Mouse (Mus musculus) embryonic stem cell, embryonic (primary cell): ENCODE measurements around the gene Fstl4.

Experiments used
- CTCF ChIA-PET, 4 experiments: fragments of 300-600 bp in 2 of 4; fragments of 350-600 bp in 2 of 4; sonication (Branson Sonifier 250); formaldehyde crosslinking; loops; one replicate each; lab custom pipeline; 2022; ENCODE audit warnings: inconsistent platforms in 2 of 4; lab: Charles Lee
- POLR2A ChIA-PET, 4 experiments: fragments of 300-600 bp in 2 of 4; fragments of 350-600 bp in 2 of 4; sonication (Branson Sonifier 250); formaldehyde crosslinking; loops; one replicate each; lab custom pipeline; 2022; ENCODE audit warnings: antibody characterized with exemption in 4 of 4, inconsistent platforms in 1 of 4; lab: Charles Lee

The Fstl4 gene

DNA sequence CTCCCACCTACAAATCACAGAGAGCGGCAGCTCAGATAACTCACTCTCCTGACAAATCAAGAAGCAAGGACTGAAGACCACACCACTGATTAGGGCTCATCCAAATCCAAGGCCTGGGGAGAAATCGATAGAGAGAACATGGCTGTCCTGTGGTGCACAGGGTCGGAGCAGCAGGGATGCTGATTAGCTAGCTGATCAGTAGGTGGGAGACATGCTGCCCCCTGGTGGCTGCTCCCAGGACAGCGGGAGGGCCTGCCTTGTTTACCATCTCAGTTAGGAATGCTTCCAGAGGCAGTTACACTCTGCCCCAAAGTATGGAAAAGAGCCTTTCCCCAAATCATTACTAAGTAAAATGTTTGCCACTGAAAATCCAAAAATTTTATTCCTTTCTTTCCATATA is 267.9 kb downstream of the Fstl4 start:
- POLR2A ChIA-PET: no interaction called here

DNA sequence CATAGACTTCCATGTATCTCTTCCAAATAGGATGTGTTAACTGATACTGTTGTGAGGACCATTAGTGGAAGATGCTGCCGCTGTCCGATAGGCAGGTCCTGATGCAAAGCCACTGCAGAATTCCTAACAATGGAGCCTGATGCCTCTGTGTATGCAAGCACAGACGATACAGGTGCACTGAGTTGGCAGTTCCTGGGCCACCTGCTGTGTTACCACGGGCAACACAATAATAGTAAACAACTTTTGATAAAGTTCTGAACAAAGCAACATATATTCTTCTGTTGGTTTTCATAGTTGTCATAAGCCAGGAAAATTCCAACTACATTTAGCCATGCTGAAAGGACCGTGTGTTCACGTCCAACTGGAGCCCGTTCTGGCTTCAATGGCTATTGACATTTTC is 271.0 kb downstream of the Fstl4 start:
- ChIA-PET POLR2A (no interaction called here), CTCF (no interaction called here)

More for the DNA sequence above, 267.9 kb downstream of the Fstl4 start:
- CTCF ChIA-PET: interaction anchor here (0.6 to 2.5 kb wide), 28 partner anchors 9 to 1177 kb away, joined by 3 to 10 read pairs (median 4); partner anchors contain the start of gene Fstl4 (in 1 of the 4)

DNA sequence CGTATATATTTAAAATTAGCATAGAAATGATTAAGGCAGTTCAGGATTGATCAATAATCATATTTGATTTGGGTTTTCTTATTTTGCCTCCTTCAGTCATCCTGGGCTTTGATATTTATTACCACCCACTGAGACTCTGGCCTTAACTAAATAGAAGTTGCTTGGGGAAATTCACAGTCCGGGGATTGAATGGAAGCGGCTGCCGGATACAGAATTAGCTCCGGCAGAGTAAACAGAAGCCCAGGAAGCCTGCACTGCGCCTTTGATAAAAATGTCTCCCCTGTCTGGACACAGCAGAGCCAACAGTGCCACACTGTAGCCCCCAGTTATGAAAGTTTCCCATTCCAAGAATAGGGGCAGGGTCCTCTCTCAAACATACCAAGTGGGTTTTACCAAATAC is 282.4 kb downstream of the Fstl4 start:
- POLR2A ChIA-PET: interaction anchor here in 1 of 4 experiments (1.0 kb wide), 1 partner anchor 39 kb away, joined by 3 read pairs; no protein-coding TSS in a partner anchor
- CTCF ChIA-PET: interaction anchor here in 1 of 4 experiments (0.6 kb wide), 1 partner anchor 14 kb away, joined by 3 read pairs; no protein-coding TSS in a partner anchor

DNA sequence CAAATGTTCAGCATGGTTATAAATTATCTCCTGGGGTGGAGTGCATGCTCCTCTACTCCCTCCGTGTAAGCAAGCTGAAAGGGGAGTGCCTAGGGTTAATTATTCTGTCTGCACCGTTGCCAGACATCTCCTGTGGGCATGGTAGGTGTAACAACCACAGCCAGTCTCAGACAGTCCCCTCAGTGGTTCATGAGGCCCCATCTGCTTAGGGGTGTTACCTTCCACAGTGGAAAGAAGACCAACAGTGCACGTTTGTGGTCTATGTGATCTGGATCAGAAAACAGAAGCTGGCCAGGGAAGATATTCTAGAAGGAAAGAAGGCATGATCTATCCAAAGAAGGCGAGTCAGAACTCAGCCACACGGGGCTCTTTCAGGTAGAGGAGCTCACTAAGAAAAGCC is 289.7 kb downstream of the Fstl4 start:
- CTCF ChIA-PET: no interaction called here
- POLR2A ChIA-PET: no interaction called here

DNA sequence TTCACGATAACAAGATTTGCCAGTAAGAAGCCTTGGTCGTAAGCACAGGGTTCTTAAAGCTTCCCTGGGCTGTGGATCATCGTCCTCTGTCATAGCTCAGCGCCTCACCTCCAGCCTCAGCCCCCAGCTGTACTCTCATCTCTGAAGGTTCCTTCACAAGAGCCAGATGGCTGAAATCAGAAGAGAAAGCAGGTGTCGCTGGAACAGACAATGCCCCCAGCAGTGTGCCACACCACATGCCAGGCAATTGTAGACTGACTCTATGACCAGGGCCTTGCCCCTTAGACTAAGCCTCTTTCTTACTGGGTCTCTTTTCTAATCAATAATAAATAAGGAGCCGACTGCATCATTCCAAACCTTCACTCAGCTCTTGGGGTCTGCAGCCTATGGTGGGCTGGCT is 291.5 kb downstream of the Fstl4 start:
- ChIA-PET CTCF (no interaction called here), POLR2A (interaction anchor here in 1 of 4 experiments (0.7 kb wide), 1 partner anchor 156 kb away, joined by 4 read pairs; no protein-coding TSS in a partner anchor)

DNA sequence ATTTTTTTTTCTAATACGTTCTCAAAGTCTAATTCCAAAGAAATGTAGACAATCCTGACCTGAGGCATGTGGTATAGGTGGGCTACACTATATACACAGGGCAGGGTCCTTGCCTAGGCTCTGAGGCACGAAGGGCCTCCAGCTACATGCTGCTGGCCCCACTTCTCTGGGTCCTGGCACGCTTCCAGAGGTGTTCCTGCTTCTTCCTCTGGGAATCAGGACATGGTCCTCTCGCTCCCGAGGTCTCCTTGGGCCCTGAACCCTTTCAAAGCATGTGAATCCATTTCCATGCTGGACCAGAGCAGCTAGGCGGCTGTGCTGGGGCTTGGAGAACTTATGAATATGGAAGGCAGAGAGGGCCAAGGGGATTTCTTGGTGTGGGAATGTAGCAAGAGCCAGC is 292.3 kb downstream of the Fstl4 start:
- POLR2A ChIA-PET: no interaction called here
- CTCF ChIA-PET: no interaction called here

DNA sequence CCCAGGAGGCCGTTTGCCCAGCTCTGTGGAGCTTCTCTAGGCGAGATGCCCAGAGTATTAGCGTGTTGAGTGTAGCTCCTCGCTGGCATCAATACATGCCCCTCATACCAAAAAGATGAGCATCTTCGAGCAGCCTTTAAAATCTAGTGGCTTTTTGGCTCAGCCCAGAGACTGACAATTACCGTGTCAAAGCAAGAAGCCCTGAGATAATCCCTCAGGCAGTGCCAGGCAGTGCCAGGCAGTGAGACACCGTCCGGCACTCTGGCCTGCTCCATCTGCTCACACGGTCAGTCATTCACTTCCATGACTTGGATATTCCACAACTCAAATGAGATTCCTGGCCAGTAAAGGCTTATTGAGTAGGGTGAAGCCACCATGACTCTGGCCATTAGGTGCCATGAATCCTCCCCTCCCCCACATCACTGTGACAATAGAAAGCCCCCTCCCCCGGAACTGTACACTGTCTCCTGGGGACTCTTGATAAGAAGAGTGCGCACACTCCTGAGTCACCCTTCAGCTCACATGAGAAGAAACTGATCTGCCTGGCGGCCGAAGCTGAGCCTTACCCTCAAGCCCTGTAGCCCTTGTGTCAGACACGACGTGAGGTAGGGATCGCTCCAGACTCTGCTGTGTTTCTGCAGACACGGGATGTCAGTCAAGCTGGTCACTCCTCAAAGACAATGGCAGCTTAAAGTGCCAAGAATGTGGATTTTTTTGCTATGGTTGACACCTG is 293.6 kb downstream of the Fstl4 start:
- CTCF ChIA-PET: interaction anchor here in 2 of 4 experiments (0.6 to 0.7 kb wide), 2 partner anchors 142 to 162 kb away, joined by 3 to 4 read pairs; no protein-coding TSS in a partner anchor
- POLR2A ChIA-PET: no interaction called here

DNA sequence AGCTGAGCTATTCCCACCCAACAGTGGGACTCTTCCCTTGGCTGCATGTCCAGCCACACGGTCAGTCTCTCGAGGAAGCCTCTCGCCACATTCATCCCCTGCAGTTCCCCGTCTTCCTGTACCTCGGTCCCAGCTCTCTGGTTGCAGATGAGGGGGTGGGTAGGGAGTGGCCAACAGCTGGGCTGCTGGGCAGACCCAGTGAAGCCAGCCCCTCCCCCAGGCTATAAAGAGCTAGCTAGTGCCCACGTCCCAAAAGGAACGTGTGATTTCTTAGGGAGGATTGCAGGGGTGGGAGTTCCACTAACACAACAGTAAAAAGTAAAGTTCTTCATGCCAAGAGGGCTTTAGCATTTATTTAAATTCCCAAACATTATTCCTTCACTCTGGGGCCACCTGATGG is 294.1 kb downstream of the Fstl4 start:
- ChIA-PET POLR2A (no interaction called here), CTCF (interaction anchor here in 2 of 4 experiments (0.6 to 0.7 kb wide), 2 partner anchors 142 to 162 kb away, joined by 3 to 4 read pairs; no protein-coding TSS in a partner anchor)

DNA sequence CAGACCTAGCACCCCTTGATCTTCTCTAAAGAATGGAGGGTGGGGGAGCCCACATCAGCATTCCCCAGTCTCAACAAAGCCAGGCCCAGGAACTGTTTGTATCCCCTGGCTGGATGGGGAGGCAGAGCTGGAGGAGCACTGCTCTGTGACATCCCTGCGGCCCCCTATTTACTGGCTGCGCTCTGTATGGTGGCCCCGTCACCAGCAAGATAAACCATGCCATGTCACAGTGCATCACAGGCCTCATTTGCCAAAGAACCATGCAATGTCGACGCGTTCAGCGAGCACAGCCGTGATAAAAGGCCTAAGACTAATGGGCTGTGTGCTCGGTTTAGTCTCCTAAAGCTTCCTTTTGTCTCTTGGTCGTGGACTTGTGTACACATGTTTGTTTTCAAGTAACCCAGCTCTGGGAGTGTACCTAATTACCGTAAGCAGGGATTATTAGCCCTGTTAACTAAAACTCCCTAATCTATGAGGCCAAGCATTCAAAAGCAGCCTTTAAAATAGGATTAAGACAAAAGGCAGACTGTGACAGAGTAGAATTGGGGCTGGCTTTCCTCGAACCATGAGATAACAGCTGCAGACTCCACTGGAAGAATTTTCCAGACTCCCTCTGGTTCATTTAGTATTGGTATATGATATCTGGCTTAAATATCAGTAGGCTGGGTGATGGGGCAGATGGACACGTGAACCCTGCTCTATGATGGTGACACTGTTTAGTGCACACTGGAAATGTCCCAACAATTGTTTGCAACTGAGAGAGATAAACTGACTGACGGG is 303.5 kb downstream of the Fstl4 start:
- CTCF ChIA-PET: interaction anchor here in 1 of 4 experiments (0.5 kb wide), 1 partner anchor 1575 kb away, joined by 3 read pairs; no protein-coding TSS in a partner anchor
- POLR2A ChIA-PET: interaction anchor here in 1 of 4 experiments (0.6 kb wide), 1 partner anchor 438 kb away, joined by 3 read pairs; no protein-coding TSS in a partner anchor

DNA sequence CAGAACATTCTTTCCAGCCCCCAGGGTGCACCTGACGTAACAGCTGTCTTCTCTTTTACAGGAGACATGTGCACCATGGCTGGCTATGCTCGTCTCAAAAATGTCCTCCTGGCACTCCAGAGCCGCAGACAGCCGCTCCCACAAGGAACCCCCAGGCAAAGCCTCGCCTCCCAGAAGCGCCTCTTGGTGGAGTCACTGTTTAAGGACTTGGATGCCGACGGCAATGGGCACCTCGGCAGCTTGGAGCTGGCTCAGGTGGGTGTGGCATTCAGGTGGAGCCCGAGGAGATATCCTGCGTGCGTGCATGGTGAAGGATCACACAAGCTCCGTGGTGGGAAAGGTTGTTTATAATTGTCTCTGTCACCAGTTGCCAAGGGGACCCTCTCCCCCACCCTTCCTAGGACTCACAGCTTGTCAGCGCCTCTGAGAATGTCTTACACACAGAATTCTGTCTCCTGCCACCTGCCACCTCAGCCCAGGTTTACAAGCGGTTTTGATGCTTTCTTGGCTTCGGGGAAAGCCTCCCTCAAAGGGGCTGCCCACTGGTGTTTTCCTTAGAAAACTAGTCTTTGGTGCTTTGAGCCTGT is 304.1 kb downstream of the Fstl4 start:
- CTCF ChIA-PET: interaction anchor here in 1 of 4 experiments (0.5 kb wide), 1 partner anchor 1576 kb away, joined by 3 read pairs; no protein-coding TSS in a partner anchor
- POLR2A ChIA-PET: no interaction called here

DNA sequence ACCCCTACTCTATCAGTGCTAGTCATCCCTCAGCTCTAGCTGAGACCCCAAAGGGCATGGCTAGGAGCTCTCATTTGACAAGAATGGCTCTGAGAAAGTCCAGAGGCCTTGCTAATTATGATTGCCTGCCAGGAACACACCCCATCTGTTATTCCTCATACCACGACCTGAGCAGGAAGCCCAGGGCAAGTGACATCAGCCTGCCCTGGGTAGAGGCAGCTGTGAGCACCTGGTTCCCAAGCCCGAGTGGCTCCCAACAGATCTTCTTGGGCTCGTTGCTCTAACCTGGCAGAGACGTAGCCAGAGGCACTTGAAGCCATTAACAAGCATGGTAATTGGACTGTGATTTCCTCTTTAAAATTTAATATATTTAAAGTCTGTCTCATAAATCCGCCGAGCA is 305.3 kb downstream of the Fstl4 start:
- ChIA-PET POLR2A (no interaction called here), CTCF (no interaction called here)

DNA sequence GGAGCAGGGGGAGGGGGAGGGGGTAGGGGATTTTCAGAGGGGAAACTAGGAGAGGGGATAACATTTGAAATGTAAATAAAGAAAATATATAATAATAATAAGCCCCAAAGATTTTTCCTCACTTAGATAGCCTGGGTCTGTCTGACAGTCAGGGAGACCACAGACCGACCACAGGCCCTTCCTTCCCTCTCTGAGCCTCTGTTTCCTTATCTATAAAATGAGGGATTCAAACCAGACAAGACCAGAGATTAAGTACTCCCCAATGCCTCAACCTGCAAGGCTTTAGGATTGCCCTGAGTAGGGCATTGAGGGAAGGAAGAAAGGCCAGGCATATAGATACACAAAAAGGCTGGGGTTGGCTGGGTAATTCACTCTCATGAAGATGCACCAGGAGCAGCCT is 307.2 kb downstream of the Fstl4 start:
- ChIA-PET CTCF (interaction anchor here in 2 of 4 experiments (0.6 kb wide), 2 partner anchors 12 to 198 kb away, joined by 4 read pairs; no protein-coding TSS in a partner anchor), POLR2A (no interaction called here)

DNA sequence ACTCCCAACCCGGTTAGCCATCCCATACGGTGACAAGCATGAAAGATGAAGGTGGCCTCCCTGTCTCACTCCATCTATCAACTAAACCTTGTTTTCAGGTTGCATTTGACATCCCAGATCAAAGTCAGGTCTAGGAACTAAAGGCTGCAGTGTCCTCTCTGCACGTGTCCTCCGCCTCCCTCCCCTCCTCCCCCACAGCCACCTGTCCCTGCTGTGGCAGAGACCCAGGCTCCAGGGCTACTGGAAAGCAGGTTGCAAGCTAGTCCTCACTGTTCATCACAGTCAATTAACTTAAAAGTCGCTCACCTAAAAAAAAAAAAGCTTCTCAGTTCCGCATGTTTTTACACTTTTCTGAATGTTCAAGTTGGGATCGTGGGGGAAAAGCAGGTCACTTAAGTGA is 313.2 kb downstream of the Fstl4 start:
- ChIA-PET POLR2A (interaction anchor here in 1 of 4 experiments (0.7 kb wide), 1 partner anchor 139 kb away, joined by 3 read pairs; no protein-coding TSS in a partner anchor), CTCF (interaction anchor here in 3 of 4 experiments (0.6 to 2.4 kb wide), 5 partner anchors 8 to 460 kb away, joined by 3 to 10 read pairs (median 3); no protein-coding TSS in a partner anchor)

DNA sequence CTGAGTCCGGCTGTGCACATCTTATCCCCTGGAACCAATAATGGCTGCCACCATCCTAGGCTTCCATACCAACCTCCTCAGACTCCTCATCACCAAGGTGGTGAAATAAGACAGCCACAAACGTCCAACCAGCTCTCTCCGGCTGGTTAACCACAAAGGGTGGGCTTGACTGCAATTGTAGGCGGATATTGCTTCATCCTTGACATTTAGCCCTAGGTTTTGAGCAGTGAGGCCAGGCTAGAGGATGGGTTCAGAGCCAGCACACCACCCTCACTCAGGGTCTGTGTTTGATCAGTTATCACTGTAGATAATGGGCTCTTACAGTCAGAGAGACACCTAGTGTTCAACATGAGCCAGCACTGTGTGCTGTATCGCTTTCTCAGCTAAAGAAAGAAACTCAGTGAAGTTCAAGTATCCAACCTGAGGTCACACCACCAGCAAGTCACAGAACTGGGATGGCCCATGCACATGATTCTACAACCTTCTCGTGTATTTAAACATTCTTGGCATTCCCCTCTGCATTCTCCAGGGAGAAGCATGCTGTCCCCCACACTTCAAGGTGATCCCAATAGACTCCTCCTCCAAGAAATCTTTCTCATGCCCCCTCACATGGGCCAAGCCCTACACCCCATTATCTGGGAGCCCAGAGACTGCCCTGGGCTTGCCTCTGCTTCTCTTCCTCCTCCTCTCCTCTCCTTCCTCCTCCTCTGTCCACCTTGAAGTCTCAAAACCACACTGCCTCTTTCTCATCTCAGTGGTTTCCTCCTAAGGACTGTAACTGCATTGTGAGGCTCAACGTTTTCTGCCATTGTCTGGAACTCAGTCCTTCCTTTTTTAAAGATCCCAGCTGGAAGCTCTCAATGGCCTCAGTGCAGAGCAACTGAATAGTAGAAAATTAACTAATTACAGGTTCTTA is 314.2 kb downstream of the Fstl4 start:
- CTCF ChIA-PET: interaction anchor here in 2 of 4 experiments (0.7 to 1.0 kb wide), 3 partner anchors 9 to 170 kb away, joined by 3 read pairs; no protein-coding TSS in a partner anchor
- POLR2A ChIA-PET: interaction anchor here in 2 of 4 experiments (0.6 to 0.7 kb wide), 3 partner anchors 12 to 1811 kb away, joined by 3 to 6 read pairs (median 3); no protein-coding TSS in a partner anchor

DNA sequence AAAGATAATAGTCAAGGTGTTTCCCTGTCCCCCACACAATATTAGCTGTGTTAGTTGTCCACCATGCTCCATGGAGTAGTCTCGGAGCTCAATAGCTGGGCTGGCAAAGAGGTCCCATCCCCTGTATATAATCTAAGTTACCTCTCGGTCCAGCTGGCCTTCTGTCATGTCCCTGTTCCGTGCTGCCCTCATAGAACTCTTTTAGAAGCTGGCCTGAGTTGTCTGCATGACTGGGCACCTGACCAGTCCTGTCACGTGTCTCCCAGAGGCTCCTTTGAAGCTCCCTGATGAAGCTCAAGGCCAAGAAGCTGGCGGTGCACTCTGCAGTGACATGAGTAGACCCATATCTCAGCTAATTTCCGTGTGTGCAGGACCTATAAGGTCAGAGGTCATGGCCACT is 316.9 kb downstream of the Fstl4 start:
- ChIA-PET CTCF (interaction anchor here in 2 of 4 experiments (0.6 to 1.0 kb wide), 3 partner anchors 12 to 173 kb away, joined by 3 read pairs; no protein-coding TSS in a partner anchor), POLR2A (interaction anchor here in 2 of 4 experiments (0.6 kb wide), 2 partner anchors 143 to 964 kb away, joined by 3 read pairs; no protein-coding TSS in a partner anchor)

DNA sequence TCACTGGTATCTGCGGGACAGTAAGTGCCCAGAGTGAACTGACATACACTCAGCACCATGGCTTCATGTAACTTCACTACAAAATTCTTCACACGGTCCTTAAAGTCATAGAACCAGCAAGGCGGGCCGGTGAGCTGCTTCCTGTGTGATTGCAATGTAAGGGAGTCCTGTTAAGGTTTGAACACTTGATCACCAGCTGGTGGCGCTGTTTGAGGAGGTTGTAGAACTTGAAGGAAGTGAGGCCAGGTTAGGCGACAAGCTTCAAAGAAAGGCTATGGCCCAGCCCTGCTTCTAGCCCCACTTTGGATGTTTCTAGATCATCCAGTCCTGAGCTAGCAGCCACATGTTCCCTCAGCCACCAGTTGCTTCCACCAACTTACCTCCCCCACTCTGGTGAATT is 320.9 kb downstream of the Fstl4 start:
- POLR2A ChIA-PET: interaction anchor here in 1 of 4 experiments (0.6 to 1.6 kb wide), 3 partner anchors 9 to 44 kb away, joined by 3 to 6 read pairs (median 5); no protein-coding TSS in a partner anchor

More for the DNA sequence above, 320.9 kb downstream of the Fstl4 start:
- CTCF ChIA-PET: interaction anchor here (0.6 to 2.9 kb wide), 31 partner anchors 9 to 1696 kb away, joined by 3 to 18 read pairs (median 4); no protein-coding TSS in a partner anchor
